Mouse (Mus musculus) thymus, postnatal 36 days (tissue): Measurements from ENCODE around the gene Ogn.
A peak's percentile ranks its signal among the peaks of the same experiment; 100 is the strongest.
"Not testable (repeated sequence)": the region's sequence is repeated elsewhere in the genome, so short reads cannot be mapped to it uniquely, and the experiment has no call there.

Source experiments
- DNase-seq, 2 experiments: peaks; one replicate each; pipeline ENCODE4 v3.0.0; 2022; ENCODE audit warnings: mixed read lengths in 2 of 2

Gene Ogn

GRCm38 (mm10) chr13:49607714-49608113 is at the start of gene Ogn:
Gene Ogn (plus strand): TSS chr13:49608046.
- no peak for DNase-seq

- peak in 1 of 2 experiments; percentile 6 for DNase-seq
Measured at GRCm38 (mm10) chr13:49559185-49559584, 48.7 kb upstream of the Ogn start.

GRCm38 (mm10) chr13:49560886-49561285 is 47.0 kb upstream of the Ogn start:
- no peak for DNase-seq

GRCm38 (mm10) chr13:49564347-49564746 is 43.5 kb upstream of the Ogn start:
- no peak for DNase-seq

GRCm38 (mm10) chr13:49570371-49570770 is 37.5 kb upstream of the Ogn start:
- no peak for DNase-seq

GRCm38 (mm10) chr13:49571418-49571817 is 36.4 kb upstream of the Ogn start:
- no peak for DNase-seq

GRCm38 (mm10) chr13:49581541-49582530 is 26.0 kb upstream of the Ogn start, which contains the start of gene Omd:
Gene Omd (plus strand): TSS chr13:49582462.
- DNase-seq, result no peak

GRCm38 (mm10) chr13:49583859-49584258 is 24.0 kb upstream of the Ogn start:
- DNase-seq, result no peak

- DNase-seq, result no peak
Measured at GRCm38 (mm10) chr13:49584307-49585005, 23.4 kb upstream of the Ogn start.

- DNase-seq, result no peak
Measured at GRCm38 (mm10) chr13:49586062-49586461, 21.8 kb upstream of the Ogn start.

- DNase-seq, result not testable (repeated sequence)
Measured at GRCm38 (mm10) chr13:49602541-49602940, 5.3 kb upstream of the Ogn start.

GRCm38 (mm10) chr13:49603603-49604002 is 4.2 kb upstream of the Ogn start:
- DNase-seq, result no peak

- no peak for DNase-seq
Measured at GRCm38 (mm10) chr13:49608589-49609322, 910 bp downstream of the Ogn start.

- no peak for DNase-seq
Measured at GRCm38 (mm10) chr13:49617021-49617420, 9.2 kb downstream of the Ogn start.

- DNase-seq, result no peak
Measured at GRCm38 (mm10) chr13:49618365-49618764, 10.5 kb downstream of the Ogn start.

- DNase-seq, result no peak
Measured at GRCm38 (mm10) chr13:49623216-49623615, 15.4 kb downstream of the Ogn start.

- DNase-seq, result no peak
Measured at GRCm38 (mm10) chr13:49628167-49628566, 20.3 kb downstream of the Ogn start.

GRCm38 (mm10) chr13:49629076-49629475 is 21.2 kb downstream of the Ogn start:
- no peak for DNase-seq

- DNase-seq, result no peak
Measured at GRCm38 (mm10) chr13:49639965-49640364, 32.1 kb downstream of the Ogn start.

GRCm38 (mm10) chr13:49642650-49643049 is 34.8 kb downstream of the Ogn start:
- DNase-seq, result no peak

- DNase-seq, result no peak
Measured at GRCm38 (mm10) chr13:49643669-49644362, 36.0 kb downstream of the Ogn start.
